In the genomic region with DNA sequence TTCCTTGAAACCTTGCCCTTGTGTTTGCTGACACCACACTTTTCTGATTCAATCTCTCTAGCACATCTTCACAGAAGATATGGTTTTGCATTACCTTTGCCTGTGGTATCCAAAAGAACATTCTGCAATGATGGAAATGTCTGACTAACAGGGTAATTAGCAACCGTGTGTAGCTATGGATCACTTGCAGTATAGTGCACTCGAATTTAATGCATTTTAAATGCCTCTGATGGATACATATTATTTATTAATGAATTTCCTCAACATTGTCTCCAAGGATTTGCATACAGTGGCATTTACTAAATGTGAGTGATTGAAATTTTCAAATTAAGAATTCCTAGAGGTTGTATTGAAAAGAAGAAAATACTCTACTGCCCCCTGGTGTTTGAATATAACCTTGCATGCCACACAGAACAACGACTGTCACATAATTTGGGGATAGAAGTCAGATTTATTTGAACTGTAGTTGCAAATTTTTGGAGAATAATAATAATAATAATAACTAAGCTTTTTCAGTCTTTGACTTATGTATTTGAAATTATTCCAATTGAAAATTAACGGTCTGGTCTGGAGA, we compare ENCODE assay signal across 10 mouse cellular contexts. TPM values are rescaled to one million over a fixed set of nuclear protein-coding genes. Genes with fewer than 3 reads are reported as not detected.
DNase-seq lines count a peak whose midpoint lies in the region; ATAC-seq lines count a peak whose summit lies in the region.
"Had no signal": no experiment of that assay in that cellular context is flagged by ENCODE, and none has a peak within 500 bp of the region (broad histone marks: within the 10 kb centered on the region; RNA-seq: fewer than 3 reads in every experiment).

No protein-coding gene starts in this region.

- no peaks in the 10 kb centered on the region for H3K9me3 ChIP-seq in hindbrain, embryonic 11.5 days (ENCODE audit: control insufficient read depth, low read length)
- no peaks in the 10 kb centered on the region for H3K9me3 ChIP-seq in hindbrain, embryonic 10.5 days
- H3K9me3 ChIP-seq in intestine, embryonic 15.5 days, result no peaks in the 10 kb centered on the region
- H3K9me3 ChIP-seq: liver, embryonic 15.5 days; stomach, embryonic 15.5 days had no signal

- WGBS in hindbrain, embryonic 11.5 days, result 49% methylated on average over 4 of the region's 4 CpGs
- 55% methylated on average over 4 of the region's 4 CpGs for WGBS in hindbrain, embryonic 10.5 days
- 43% methylated on average over 4 of the region's 4 CpGs for WGBS in intestine, embryonic 15.5 days

- no peak overlapping the region for H3K4me3 ChIP-seq in hindbrain, embryonic 11.5 days (ENCODE audit: low read depth, low read length)
- H3K4me3 ChIP-seq in hindbrain, embryonic 10.5 days, result no peak overlapping the region
- no peak overlapping the region for H3K4me3 ChIP-seq in intestine, embryonic 15.5 days (replicated peaks)
- H3K4me3 ChIP-seq: liver, embryonic 15.5 days; stomach, embryonic 15.5 days had no signal

- no peak overlapping the region for H3K4me2 ChIP-seq in hindbrain, embryonic 11.5 days (replicated peaks; ENCODE audit: low read depth, low read length)
- no peak overlapping the region for H3K4me2 ChIP-seq in intestine, embryonic 15.5 days (replicated peaks)
- H3K4me2 ChIP-seq: liver, embryonic 15.5 days; stomach, embryonic 15.5 days had no signal

- no peak overlapping the region for H3K27ac ChIP-seq in hindbrain, embryonic 11.5 days (ENCODE audit: low read depth, low read length)
- H3K27ac ChIP-seq in hindbrain, embryonic 10.5 days, result no peak overlapping the region
- no peak overlapping the region for H3K27ac ChIP-seq in intestine, embryonic 15.5 days
- H3K27ac ChIP-seq: liver, embryonic 15.5 days; stomach, embryonic 15.5 days had no signal

- no peaks in the 10 kb centered on the region for H3K36me3 ChIP-seq in hindbrain, embryonic 11.5 days (ENCODE audit: control insufficient read depth, insufficient read depth, low read length)
- no peaks in the 10 kb centered on the region for H3K36me3 ChIP-seq in hindbrain, embryonic 10.5 days
- H3K36me3 ChIP-seq in intestine, embryonic 15.5 days, result no peaks in the 10 kb centered on the region
- H3K36me3 ChIP-seq: liver, embryonic 15.5 days; stomach, embryonic 15.5 days had no signal

- no peaks in the 10 kb centered on the region for H3K27me3 ChIP-seq in hindbrain, embryonic 11.5 days (ENCODE audit: control insufficient read depth, insufficient read depth, low read length)
- H3K27me3 ChIP-seq in hindbrain, embryonic 10.5 days (ENCODE audit: insufficient read depth, poor library complexity, severe bottlenecking), result no peaks in the 10 kb centered on the region
- H3K27me3 ChIP-seq in intestine, embryonic 15.5 days (replicated peaks), result no peaks in the 10 kb centered on the region
- H3K27me3 ChIP-seq: liver, embryonic 15.5 days; stomach, embryonic 15.5 days had no signal

- peak; percentile 64 for DNase-seq in hindbrain, embryonic 11.5 days (ENCODE audit: low spot score)
- no peak for DNase-seq in hindbrain, embryonic 10.5 days (ENCODE audit: low spot score)
- DNase-seq in thymus, postnatal 0 days (ENCODE audit: low spot score), result peak; percentile 13
- DNase-seq in thymus, postnatal 14 days, result no peak
- DNase-seq in urinary bladder, postnatal 36 days (ENCODE audit: low spot score in 2 of 2), result no peak
- DNase-seq in B cell, adult 2 months, result no peak

- no peaks in the 10 kb centered on the region for H3K4me1 ChIP-seq in hindbrain, embryonic 11.5 days (replicated peaks; ENCODE audit: control insufficient read depth, insufficient read depth, low read length)
- H3K4me1 ChIP-seq in hindbrain, embryonic 10.5 days (replicated peaks), result no peaks in the 10 kb centered on the region
- H3K4me1 ChIP-seq in intestine, embryonic 15.5 days (replicated peaks), result no peaks in the 10 kb centered on the region
- H3K4me1 ChIP-seq: liver, embryonic 15.5 days; stomach, embryonic 15.5 days had no signal

- no peak overlapping the region for H3K9ac ChIP-seq in hindbrain, embryonic 11.5 days (ENCODE audit: low read depth, low read length)
- no peak overlapping the region for H3K9ac ChIP-seq in intestine, embryonic 15.5 days
- H3K9ac ChIP-seq: liver, embryonic 15.5 days; stomach, embryonic 15.5 days had no signal

- ATAC-seq in hindbrain, embryonic 11.5 days (ENCODE audit: low FRiP score), result peak; percentile 56; the same call in 1 of the 2 replicates
- peak; percentile 55 for ATAC-seq in granulocyte monocyte progenitor cell, adult 5-6 weeks (replicated peaks; ENCODE audit: poor library complexity, severe bottlenecking)
- no peak for ATAC-seq in intestine, embryonic 15.5 days

RNA-seq across cellular contexts. Expression of gene Scn7a, which starts 15.0 kb away (rescaled TPM):
- polyA plus RNA-seq in hindbrain, embryonic 11.5 days (2014; fragmentation: Nextera tagmentation; extraction: Ambion mirVana), result 0.73 and 0.78 TPM in 2 replicates
- 0.17 and 0.21 TPM in 2 replicates for polyA plus RNA-seq in hindbrain, embryonic 10.5 days (2016; fragmentation: Nextera tagmentation; extraction: Ambion mirVana)
- 0.15 and 0.17 TPM in 2 replicates for polyA plus RNA-seq in thymus, postnatal 0 days (2015; fragmentation: Nextera tagmentation; extraction: Ambion mirVana)
- not detected in 2 replicates for total RNA-seq in granulocyte monocyte progenitor cell, adult 5-6 weeks (2014; fragmentation: Nextera tagmentation)
- total RNA-seq in granulocyte monocyte progenitor cell, adult 5-6 weeks (2017), result not detected in 2 replicates
- 0.37 and 0.50 TPM in 2 replicates for polyA plus RNA-seq in intestine, embryonic 15.5 days (2015; fragmentation: Nextera tagmentation; extraction: Ambion mirVana)
- polyA plus RNA-seq: liver, embryonic 15.5 days had no signal

Comparison
In these comparisons a context has a peak if more than half of its experiments do, and no peak if none do; other contexts are left out.
1. DNase-seq: peak in hindbrain, embryonic 11.5 days (single experiment) and thymus, postnatal 0 days (single experiment); none in hindbrain, embryonic 10.5 days (single experiment), thymus, postnatal 14 days (single experiment), urinary bladder, postnatal 36 days (0 of 2) and B cell, adult 2 months (0 of 2).